Mouse (Mus musculus): ENCODE measurements at regions not wholly inside any gene's neighbourhood (a gene's known extent, or its start where the extent isn't known, plus 50 kb on each side); places are given as distances from the start of the nearest gene placed in this dataset.

DNA sequence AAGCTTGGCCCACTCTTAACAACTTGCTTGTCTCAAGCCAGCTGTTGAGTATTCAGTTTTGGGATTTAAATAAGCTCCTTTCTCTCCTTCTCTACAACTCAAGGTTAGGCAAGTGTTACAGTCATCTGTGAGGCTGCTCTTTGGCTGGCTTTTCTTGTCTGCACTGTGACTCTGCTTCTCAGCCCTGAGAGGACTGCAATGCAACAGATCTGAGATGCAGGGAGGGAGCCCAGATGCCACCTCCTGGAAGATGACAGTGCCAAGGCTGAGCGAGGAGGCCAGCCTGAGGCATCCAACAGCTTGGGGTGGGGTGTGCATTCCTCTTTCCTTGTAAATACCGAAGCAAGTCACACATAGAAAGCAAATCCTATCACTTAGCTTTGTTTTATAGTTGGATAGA lies 86.2 kb upstream of the Arhgap32 start:
- TF ChIP-seq GATA1 (IDR thresholded peaks at IDR 0.05; ENCODE audit: low read length): no peak
- no peak for TF ChIP-seq TAL1 (IDR thresholded peaks at IDR 0.05; ENCODE audit: low read length)
